Mouse (Mus musculus) common myeloid progenitor, adult 5-6 weeks (primary cell): ENCODE measurements around the gene Tns2. TPM values are rescaled to one million over a fixed set of nuclear protein-coding genes. Genes with fewer than 3 reads are reported as not detected.
"Not testable (repeated sequence)": the region's sequence is repeated elsewhere in the genome, so short reads cannot be mapped to it uniquely, and the experiment has no call there.

Experiments
- ATAC-seq: replicated peaks from 2 replicates; pipeline ENCODE4 v1.8.0; 2016; ENCODE audit warnings: low read depth, mild to moderate bottlenecking, moderate TSS enrichment, inconsistent platforms; ENCODE audit not compliant: poor library complexity, severe bottlenecking
- total RNA-seq: library from RNA; stranded (forward); fragments of 200-1000, 187-1606 nt; gene quantifications from 2 replicates; pipeline ENCODE4 v1.2.3, GENCODE M21; 2017

The Tns2 gene
- total RNA-seq, 1 experiment from 2014 or later = not detected

DNA sequence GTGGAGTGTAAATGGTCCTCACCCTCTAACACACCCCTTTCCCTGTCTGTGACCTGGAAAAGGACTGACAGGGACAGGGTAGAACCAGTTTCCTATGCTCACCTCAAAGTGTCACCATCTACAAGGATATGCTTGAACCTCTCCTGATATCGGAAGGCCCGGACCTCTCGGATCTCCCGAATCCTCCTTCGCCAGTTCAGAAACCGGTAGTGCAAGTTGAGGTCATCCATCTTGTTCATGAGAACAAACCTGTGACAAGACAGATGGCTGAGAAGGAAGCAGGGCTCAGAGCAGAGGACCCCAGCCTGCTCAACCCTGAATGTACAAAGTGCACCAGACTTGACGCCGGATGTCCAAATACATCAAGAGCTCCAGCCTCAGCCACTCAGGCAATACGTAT is 33.1 kb downstream of the Tns2 start:
- no peak for ATAC-seq

DNA sequence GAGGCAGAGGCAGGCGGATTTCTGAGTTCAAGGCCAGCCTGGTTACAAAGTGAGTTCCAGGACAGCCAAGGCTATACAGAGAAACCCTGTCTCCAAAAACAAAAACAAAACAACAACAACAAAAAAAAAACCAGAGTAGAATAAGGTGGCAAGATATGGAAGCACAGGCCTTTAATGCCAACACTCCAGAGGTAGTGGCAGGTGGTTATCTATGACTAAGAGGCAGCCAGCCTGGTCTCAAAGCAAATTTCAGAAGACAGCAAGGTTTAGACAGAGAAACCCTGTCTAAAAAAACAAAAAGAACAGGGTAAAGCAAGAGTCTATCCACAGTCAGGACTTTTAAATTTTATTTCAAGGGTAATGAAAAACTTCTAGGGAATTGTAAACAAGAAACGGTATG is 34.5 kb downstream of the Tns2 start:
- ATAC-seq = no peak

DNA sequence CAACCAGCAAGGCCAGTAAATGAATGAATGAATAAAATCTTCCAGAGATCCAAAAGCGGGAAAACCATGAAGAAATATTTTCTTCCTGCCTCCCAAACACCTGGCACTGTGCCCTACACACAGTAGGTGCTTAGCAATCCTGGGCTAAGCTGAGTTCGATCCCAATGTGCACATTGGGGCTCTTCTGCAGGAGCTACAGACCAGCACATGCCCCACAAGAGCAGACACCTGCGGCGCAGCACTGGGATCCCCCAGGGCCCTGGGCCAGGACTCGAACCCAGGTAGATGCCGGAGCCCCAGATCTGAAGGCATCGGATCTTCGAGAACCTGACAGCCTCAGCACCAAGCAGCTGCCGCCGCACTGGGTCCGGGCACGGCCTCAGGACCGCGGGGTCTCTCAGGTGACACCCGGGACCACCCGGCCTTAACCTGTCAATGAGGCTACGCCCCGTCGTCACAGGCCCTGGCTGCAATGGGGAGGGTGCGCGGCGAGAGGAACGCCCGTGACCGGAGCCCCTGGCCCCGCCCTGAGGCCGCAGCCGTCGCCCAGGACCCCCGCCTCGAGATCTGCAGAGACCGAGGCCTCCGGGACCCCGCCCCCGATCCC is 35.4 kb downstream of the Tns2 start:
- no peak for ATAC-seq

DNA sequence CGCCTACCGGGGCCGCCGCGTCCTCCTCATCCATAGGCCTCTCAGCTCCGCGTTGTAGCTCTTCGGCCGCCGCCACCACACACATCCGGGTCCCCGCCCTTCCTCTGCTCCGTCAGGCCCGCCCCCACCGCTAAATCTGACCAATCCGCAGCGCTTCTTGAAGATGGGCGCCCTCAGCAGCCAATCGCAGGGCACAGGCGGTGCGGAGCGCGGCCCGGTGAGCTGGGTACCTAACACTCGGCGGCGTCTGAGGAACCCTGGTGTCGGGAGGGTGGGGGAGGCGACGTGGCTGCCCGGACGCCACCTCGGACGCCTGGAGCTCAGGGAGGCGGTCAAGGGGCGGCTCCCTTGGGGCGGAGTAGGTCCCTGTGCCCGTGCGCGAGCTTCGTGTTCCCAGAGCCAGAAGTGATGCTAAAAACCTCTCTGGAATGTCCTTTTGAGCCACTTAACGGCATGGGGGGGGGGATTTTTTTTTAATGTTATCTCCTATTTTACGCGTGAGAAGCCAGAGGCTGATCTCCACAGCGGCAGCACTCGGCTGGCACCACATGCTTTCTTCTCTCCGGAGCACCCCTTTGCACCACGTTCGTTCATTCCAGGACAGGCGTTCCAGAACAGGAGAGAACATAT is 36.0 kb downstream of the Tns2 start, which contains the start of gene Spryd3:
Gene Spryd3, minus strand, starts transcription at position 106 of the 630 bp plus-strand sequence.
- peak; percentile 99 for ATAC-seq

DNA sequence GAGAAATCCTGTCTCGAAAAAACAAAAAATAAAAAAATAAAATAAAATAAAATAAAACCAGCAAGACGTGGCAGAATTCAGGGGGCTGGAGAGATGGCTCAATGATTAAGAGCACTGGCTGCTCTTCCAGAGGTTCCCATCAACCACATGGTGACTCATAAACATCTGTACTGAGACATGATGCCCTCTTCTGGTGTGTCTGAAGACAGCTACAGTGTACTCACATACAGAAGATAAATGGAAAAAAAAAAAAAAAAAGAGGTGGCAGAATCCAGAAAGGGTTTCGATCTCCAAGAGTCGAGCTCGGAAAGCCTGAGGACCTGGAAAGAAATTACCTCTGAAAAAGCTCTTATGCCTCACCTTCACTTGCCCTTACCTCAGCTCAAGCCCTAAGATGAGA is 40.9 kb downstream of the Tns2 start:
- ATAC-seq = no peak

DNA sequence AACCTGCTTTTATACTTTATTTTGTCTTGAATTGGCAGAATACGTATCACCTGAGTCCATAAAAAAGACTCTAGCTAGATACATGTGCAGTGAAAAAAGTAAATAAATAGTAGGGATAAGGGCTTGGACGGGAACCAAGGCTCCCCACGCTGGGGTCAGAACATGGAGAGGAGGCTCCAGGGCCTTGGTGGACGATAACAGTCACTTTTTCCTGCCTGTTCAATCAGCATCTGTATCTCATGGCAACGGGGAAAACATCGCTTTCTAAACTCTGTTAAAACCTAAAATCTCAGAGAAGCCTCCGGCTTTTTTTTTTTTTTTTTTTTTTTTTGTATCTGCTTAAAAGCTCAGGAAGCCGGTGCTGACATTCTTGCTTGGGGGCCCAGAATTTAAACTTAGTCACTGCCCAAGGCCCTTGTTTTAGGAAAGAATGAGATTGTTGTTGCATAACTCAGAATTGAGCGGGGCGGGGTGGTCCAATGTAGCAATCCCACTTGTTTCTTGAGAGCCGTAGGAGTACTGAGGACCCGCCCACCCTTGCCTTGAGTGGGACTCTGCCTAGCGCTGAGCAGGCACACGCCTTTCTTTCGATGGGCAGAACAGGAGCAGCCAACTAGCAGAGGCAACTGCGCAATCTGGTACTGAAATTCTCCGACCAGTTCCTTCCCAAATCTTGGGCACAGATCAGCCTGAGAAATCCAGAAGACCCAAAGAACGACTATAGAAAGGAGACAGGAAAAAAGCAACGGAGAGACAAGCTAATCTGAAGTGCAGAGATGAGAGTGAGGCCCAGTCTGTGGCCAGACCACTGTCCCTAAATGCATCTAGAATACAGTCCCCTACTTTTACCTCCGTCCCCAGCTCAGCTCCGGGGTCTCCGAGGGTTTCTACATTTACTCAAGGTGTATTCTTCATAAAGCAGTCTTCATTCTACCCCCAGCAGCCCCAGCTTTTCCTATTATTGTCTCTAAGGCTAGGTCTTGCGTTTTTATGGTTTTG is 43.0 kb downstream of the Tns2 start:
- ATAC-seq = no peak

DNA sequence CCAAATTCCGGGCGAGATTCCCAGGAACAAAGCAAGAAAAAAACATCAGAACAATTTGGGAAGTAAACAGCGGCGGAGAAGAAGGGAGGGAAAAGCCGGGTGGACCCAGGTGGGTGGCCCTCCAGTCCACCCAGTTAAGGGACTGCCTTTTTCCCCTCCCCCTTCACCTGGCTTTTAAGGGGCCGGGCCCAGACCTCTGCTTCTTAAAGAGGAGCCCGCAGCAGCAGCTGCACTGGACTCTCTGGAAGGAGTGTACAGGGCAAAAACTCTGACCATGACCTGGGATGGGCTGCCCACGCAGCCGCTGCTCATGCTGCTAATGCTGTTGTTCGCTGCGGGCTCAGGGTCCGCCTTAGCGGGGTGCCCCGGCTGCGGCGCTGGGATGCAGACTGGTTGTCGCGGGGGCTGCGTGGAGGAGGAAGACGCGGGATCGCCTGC is 44.1 kb downstream of the Tns2 start, which contains the start of gene Igfbp6:
Gene Igfbp6, plus strand, starts transcription at position 89 of the 438 bp plus-strand sequence.
- no peak for ATAC-seq

DNA sequence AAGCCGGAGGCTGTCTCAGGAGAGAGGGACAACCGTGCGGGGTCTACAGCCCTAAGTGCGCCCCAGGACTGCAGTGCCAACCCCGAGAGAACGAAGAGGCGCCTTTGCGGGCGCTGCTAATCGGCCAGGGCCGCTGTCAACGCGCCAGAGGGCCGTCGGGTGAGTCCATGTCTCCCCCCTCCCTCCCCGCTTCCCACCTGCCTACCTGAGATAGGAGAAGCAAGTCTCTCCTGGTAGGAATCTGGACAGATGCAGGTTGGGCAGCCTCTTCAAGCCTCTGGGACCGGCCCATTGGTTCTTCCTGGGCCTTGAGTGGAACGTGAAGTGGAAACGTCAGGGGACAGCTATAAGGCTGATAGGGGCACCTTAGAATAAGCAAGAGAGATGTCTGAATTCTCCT is 44.5 kb downstream of the Tns2 start:
- no peak for ATAC-seq

DNA sequence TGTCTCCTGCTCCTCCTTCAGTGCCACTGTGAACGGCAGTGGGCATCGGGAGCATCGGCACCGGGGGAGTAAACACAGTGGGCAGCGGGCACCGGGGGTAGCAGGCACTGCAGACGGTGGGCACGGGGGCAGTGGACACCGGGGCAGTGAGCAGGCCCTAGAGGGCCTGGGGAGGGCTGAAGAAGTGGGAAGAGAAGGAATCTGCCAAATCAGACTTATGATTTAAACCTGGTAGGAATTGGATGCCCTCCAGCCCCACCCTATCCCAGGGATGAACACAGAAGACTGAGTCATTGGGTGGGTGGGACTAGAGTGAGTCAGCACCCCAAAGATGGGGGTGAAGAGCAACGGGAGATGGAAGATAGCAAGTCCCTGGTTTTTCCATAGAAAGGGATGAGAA is 45.1 kb downstream of the Tns2 start:
- no peak for ATAC-seq

DNA sequence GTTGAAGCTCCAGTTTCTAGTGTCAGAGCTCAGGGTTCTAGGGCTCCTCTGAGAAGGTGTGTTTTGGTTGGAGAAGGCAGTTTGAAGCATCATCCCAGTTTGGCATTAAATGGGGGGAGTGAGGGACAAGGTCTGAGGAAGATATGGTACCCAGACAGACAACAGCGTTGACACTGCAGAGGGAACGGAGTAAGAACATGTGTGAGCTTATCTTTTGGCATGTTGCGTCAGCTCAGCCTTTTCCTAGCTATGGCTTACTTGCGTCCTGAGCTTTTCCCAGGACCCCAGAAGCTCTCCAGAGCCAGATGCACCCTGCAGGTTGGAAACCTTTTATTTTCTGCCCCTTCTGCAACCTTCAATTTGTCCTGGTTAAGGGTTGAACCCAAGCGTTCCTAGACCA is 45.9 kb downstream of the Tns2 start:
- no peak for ATAC-seq

DNA sequence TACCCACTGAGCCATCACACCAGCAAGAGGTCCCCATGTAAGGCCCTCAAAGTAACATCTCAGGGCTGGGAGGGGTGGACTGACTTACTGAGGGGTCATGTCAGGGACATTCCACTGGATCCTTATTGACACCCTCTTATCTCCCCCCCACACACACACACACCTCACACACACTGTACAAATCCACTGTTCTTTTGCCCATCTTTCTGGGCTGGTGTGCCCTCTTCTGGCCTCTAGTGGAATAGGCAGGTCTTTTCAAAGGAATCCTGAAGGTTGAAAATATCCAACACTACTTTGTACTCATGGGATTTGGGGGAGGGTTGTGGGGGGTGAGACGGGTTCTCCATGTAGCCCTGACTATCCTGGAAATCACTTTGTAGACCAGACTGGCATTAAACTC is 46.7 kb downstream of the Tns2 start:
- ATAC-seq = peak; percentile 36; the same call in 1 of the 2 replicates

DNA sequence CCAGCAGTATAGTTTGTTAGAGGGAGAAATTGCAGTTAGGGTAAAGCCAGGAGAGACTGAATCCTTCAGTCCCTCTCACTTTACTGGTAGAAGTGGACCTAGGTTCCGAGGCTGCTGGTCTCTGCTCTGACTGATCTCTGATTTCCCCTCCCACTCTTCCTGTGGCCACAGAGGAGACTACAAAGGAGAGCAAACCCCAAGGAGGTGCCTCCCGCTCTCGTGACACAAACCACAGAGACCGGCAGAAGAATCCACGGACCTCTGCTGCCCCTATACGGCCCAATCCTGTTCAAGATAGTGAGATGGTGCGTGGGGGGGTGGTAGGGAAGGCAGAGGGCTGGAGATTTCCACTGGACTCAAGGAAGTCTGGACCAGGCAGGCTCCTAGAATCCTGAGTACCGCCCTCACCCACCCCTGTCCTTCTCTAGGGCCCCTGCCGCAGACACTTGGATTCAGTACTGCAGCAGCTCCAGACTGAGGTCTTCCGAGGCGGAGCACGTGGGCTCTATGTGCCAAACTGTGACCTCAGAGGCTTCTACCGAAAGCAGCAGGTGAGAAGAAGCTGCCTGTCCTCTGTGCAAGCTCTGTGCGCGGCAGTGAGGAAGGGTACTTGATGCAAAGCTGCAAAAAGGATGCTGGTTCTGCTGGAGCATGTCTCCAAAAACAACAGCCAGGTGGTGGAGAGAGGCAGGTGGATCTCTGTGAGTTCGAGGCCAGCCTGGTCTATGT is 47.6 kb downstream of the Tns2 start:
- ATAC-seq = 0 out of 2 replicates have a peak, but pooled peaks have one; percentile 13

DNA sequence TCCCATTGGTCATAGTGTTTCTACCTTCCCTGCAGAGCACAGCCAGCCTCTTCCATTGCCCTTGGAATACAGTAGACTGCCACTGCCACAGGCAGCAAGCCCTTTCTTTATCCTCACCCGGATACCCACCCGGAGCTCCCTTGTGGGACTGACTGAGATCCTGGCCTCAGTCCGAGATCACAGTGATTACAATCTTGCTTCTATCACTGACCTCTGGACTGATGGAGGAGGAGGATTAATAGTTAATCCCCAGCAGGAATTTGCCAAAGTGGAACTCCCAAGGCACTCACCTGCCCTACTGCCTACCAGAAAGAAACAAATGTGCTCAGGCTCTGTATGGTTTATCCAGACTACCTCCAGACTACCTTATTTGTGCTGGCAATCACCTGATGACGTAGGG is 49.3 kb downstream of the Tns2 start:
- ATAC-seq = no peak

DNA sequence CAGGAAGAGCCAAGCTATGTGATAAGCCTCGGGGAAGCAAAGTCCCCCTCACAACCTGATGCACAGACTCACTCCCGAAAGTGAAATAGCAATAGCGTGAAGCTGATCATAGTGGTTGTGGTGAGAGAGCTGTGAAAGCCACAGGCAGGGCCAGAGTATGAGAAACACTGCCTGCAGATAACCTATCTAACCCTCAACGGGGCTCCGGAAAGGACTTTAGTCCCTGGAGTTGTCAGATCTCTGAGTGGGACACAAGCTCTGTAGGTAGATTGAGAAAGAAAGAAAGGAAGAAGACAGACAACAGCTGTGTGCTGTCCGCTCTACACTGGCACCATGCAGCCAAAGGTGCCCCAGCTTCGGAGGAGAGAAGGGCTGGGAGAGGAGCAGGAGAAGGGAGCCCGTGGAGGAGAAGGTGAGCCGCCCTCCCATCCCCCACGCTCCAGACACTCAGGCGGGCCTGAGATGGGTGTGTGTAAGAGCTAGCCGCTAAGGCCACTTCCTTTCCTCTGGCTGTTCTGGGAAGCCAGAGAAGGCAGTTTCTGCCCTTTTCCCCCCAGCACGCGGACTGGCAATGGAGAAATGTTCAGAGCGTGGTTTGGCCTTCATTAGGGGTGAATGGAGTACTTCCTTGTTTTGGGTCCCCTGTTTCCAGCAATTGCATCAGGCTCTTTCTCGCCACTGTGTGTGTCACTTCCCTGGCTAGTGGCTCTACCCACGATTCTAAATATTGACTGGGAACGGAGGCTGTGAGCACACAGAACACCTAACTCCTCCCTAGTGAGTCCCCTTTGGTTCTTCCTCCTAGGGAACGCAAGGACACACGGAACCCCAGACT is 50.3 kb downstream of the Tns2 start, which contains the start of gene Soat2:
Gene Soat2, plus strand, starts transcription at position 226 of the 835 bp plus-strand sequence.
- ATAC-seq = peak; percentile 67

DNA sequence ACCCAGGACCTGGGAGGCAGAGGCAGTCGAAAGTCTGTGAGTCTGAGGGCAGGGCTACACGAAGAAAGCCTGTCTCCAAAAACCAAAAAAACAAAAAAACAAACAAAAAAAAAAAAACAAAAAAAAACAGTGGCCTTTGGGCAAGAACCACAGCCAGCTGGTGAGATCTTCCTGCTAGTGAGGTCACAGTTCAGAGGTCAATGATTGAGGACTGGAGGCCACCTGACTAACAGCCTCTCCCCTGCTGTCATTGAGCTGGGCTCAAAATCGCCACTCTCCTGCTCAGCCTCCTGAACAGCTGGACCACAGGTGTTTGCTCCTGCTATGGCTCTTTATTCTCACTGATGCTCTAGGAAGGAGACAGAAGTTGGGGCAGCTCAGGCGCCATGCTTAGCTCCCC is 52.4 kb downstream of the Tns2 start:
- ATAC-seq = no peak

DNA sequence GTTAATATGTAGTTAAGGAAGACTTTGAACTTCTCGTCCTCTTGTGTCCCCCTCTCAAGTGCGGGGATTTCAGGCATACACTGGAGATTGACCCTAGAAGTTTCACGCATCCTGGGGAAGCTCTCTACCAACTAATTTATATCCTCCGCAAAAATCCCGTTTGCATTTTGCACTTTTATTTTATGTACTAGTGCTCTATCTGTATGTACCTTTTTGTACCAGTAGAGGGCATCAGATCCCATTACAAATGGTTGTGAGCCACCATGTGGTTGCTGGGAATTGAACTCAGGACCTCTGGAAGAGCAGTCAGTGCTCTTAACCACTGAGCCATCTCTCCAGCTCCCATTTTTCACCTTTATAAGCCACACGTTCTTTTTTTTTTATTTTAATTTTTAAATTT is 54.8 kb downstream of the Tns2 start:
- ATAC-seq = not testable (repeated sequence)

DNA sequence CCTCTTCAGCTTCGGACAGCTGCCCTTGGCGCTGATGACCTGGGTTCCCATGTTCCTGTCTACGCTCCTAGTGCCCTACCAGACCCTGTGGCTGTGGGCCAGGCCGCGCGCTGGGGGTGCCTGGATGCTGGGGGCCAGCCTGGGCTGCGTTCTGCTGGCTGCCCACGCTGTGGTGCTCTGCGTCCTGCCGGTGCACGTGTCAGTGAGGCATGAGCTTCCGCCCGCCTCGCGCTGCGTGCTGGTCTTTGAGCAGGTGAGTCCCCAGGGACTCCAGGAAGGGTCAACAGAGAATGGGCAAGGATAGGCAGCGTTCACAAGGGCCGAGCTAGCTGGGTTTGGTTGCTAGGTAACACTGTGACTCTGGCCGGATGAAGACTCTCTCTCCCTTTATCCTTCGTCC is 56.6 kb downstream of the Tns2 start:
- no peak for ATAC-seq

DNA sequence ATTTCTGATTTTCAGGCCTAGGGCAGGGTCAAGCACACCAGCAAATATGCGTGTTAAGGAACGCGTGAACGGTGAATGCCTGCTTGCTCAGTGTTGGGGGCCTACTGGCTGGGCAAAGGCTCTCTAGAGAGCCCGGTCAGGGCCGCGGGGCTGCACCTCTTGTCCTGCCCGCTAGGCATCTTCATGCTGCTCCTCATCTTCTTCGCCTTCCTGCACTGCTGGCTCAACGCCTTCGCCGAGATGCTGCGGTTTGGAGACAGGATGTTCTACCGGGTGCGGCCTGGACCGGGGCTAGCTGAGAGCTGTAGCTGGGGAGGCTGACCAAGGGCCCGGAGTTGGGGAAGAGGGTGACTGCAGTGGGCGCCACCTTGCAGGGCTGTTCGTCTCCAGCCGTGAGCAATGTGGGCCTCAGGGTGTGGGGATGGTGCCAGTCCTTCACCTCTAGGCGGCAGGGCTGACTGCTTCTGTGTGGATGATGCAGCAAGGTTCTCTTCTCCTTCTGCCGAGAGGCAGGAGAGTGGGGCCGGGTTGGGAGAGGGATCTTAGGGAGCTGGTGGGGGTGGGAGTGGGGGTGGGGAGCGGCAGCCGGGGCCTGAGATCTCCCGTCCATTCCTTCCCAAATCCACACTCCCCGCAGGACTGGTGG is 60.3 kb downstream of the Tns2 start:
- peak; percentile 36; the same call in 1 of the 2 replicates for ATAC-seq
